Mouse (Mus musculus): ENCODE data around the gene Fsd2.

DNA sequence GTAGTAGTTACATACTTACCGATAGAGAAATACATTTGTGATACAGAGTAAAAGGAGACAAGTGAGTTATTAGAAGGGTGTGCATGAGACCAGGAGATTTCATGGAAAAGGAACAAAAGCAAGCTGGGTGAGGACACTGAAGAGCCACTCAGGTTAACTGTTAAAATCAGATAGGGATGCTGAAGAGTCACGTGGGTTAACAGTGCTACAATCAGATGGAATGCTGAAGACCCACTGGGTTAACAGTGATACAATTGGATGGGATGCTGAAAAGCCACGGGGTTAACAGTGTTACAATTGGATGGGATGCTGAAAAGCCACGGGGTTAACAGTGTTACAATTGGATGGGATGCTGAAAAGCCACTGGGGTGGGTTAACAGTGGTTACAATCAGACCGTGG lies 38.2 kb upstream of the Fsd2 start:
- TF ChIP-seq POLR2A (IDR thresholded peaks at IDR 0.05; ENCODE audit: insufficient read depth, low read depth, low read length) (no peak), EP300 (IDR thresholded peaks at IDR 0.05; ENCODE audit: insufficient read depth, low read depth, low read length) (no peak)

Measured in heart, adult 2 months (tissue).